20 mouse cellular contexts compared by ENCODE assay signal in the genomic region with DNA sequence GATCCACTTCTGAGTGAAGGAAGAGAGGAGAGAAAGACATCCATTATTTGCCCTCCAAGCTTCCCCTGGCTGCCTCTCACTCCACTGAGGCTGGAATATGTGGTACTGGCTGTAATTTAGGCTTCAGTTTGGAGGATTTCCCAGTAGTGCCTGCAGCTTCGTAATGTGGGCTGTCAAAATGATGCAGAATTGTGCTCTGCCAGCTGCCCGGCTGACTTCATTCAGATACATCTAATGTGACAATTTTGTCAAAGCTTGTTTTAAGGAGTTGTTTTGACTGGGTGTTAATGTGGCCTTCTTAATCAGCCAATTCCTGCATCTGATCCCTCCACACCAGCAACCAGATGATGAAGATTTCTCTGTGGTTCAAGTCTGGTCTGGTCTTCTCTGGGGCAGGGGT. TPM values are rescaled to one million over a fixed set of nuclear protein-coding genes. Genes with fewer than 3 reads are reported as not detected.
A peak's percentile ranks its signal among the peaks of the same experiment; 100 is the strongest.
DNase-seq lines count a peak whose midpoint lies in the region; ATAC-seq and TF ChIP-seq lines count a peak whose summit lies in the region.
"Had no signal": no experiment of that assay in that cellular context is flagged by ENCODE, and none has a peak within 500 bp of the region (broad histone marks: within the 10 kb centered on the region; RNA-seq: fewer than 3 reads in every experiment).

No protein-coding gene starts in this region.

- H3K4me2 ChIP-seq in hindbrain, embryonic 15.5 days, result no peak overlapping the region
- no peak overlapping the region for H3K4me2 ChIP-seq in hindbrain, embryonic 11.5 days (replicated peaks; ENCODE audit: low read depth, low read length)
- H3K4me2 ChIP-seq: hindbrain, embryonic 13.5 days; lung, embryonic 14.5 days; neural tube, embryonic 13.5 days; stomach, embryonic 15.5 days had no signal

- no peaks in the 10 kb centered on the region for H3K36me3 ChIP-seq in hindbrain, embryonic 15.5 days
- H3K36me3 ChIP-seq in hindbrain, embryonic 11.5 days (ENCODE audit: control insufficient read depth, insufficient read depth, low read length), result no peaks in the 10 kb centered on the region
- H3K36me3 ChIP-seq: hindbrain, embryonic 13.5 days; neural tube, embryonic 13.5 days; stomach, embryonic 15.5 days had no signal

- 0 out of 2 replicates have a peak, but pooled peaks have one; percentile 19 for ATAC-seq in hindbrain, embryonic 15.5 days (ENCODE audit: low FRiP score, low read depth)
- ATAC-seq in hindbrain, embryonic 11.5 days (ENCODE audit: low FRiP score), result no peak
- ATAC-seq: activated CD4-positive, CD25-positive, alpha-beta regulatory T cell, adult 4 months; midbrain, embryonic 16.5 days had no signal

- no peaks in the 10 kb centered on the region for H3K9me3 ChIP-seq in hindbrain, embryonic 15.5 days
- no peaks in the 10 kb centered on the region for H3K9me3 ChIP-seq in hindbrain, embryonic 11.5 days (ENCODE audit: control insufficient read depth, low read length)
- H3K9me3 ChIP-seq: hindbrain, embryonic 13.5 days; neural tube, embryonic 13.5 days; stomach, embryonic 15.5 days had no signal

- no peak overlapping the region for H3K4me3 ChIP-seq in hindbrain, embryonic 15.5 days
- no peak overlapping the region for H3K4me3 ChIP-seq in hindbrain, embryonic 11.5 days (ENCODE audit: low read depth, low read length)
- no peak overlapping the region for H3K4me3 ChIP-seq in layer of hippocampus, adult 2 months
- H3K4me3 ChIP-seq: erythroblast, embryonic 14.5 days; hindbrain, embryonic 13.5 days; neural tube, embryonic 13.5 days; stomach, embryonic 15.5 days had no signal

- no peak overlapping the region for H3K9ac ChIP-seq in hindbrain, embryonic 15.5 days
- H3K9ac ChIP-seq in hindbrain, embryonic 11.5 days (ENCODE audit: low read depth, low read length), result no peak overlapping the region
- H3K9ac ChIP-seq: hindbrain, embryonic 13.5 days; lung, embryonic 14.5 days; neural tube, embryonic 13.5 days; stomach, embryonic 15.5 days had no signal

- no peak overlapping the region; the same call in 1 of the 2 replicates for H3K27ac ChIP-seq in hindbrain, embryonic 15.5 days (replicated peaks)
- no peak overlapping the region for H3K27ac ChIP-seq in hindbrain, embryonic 11.5 days (ENCODE audit: low read depth, low read length)
- peak overlapping the region; percentile 12; the same call in 1 of the 2 replicates for H3K27ac ChIP-seq in layer of hippocampus, adult 2 months
- H3K27ac ChIP-seq: hindbrain, embryonic 13.5 days; neural tube, embryonic 13.5 days; stomach, embryonic 15.5 days had no signal

- intact Hi-C loops in left cerebral cortex, postnatal 4 days (cut with DNase I), result no loop called here

- H3K27me3 ChIP-seq in hindbrain, embryonic 15.5 days, result no peaks in the 10 kb centered on the region
- no peaks in the 10 kb centered on the region for H3K27me3 ChIP-seq in hindbrain, embryonic 11.5 days (ENCODE audit: control insufficient read depth, insufficient read depth, low read length)
- H3K27me3 ChIP-seq: hindbrain, embryonic 13.5 days; neural tube, embryonic 13.5 days; stomach, embryonic 15.5 days had no signal

- no peak for TF ChIP-seq CTCF in layer of hippocampus, adult 2 months (conservative IDR thresholded peaks at IDR 0.05)

- no peak for DNase-seq in hindbrain, embryonic 11.5 days (ENCODE audit: low spot score)
- DNase-seq in brain, adult 2 months (ENCODE audit: low read depth, low spot score), result peak; percentile 78
- peak; percentile 25 to 74 for DNase-seq in layer of hippocampus, adult 2 months (ENCODE audit: low spot score in 2 of 2)
- peak; percentile 19 for DNase-seq in left cerebral cortex, postnatal 4 days
- DNase-seq in spleen, postnatal 14 days (ENCODE audit: low spot score in 2 of 2), result no peak
- no peak for DNase-seq in adrenal gland, adult 18-20 months (ENCODE audit: low spot score in 2 of 2)
- DNase-seq in ovary, postnatal 10 days (ENCODE audit: low spot score), result no peak
- DNase-seq: cerebellum, adult 9-10 months; gastrocnemius, postnatal 14 days; kidney, adult 8-10 months; liver; lung, embryonic 14.5 days; thymus, postnatal 25 days had no signal

- WGBS in hindbrain, embryonic 15.5 days, result 41% methylated on average over 2 of the region's 2 CpGs
- 82% methylated on average over 2 of the region's 2 CpGs for WGBS in hindbrain, embryonic 11.5 days

- peaks cover 3% of the 10 kb centered on the region; the same call in 1 of the 2 replicates for H3K4me1 ChIP-seq in hindbrain, embryonic 15.5 days (replicated peaks)
- no peaks in the 10 kb centered on the region for H3K4me1 ChIP-seq in hindbrain, embryonic 11.5 days (replicated peaks; ENCODE audit: control insufficient read depth, insufficient read depth, low read length)
- H3K4me1 ChIP-seq: hindbrain, embryonic 13.5 days; neural tube, embryonic 13.5 days; stomach, embryonic 15.5 days had no signal

RNA-seq across cellular contexts. Expression of gene Igsf9b, which starts 37.1 kb away (rescaled TPM):
- 23.2 and 25.4 TPM in 2 replicates for polyA plus RNA-seq in hindbrain, embryonic 15.5 days (2015; fragmentation: Nextera tagmentation; extraction: Ambion mirVana)
- 5.7 and 6.6 TPM in 2 replicates for polyA plus RNA-seq in hindbrain, embryonic 11.5 days (2014; fragmentation: Nextera tagmentation; extraction: Ambion mirVana)
- total RNA-seq in layer of hippocampus, adult 2 months (2021), result 10 to 100 TPM; 21.7 to 23.3 TPM
- 10 to 100 TPM; 38.0 to 41.0 TPM for total RNA-seq in left cerebral cortex, postnatal 4 days (2021)
- total RNA-seq in adrenal gland, adult 18-20 months (2021), result 1 to 10 TPM; 3.1 to 4.2 TPM
- polyA plus RNA-seq: erythroblast, embryonic 14.5 days had no signal

Comparison
In these comparisons a context has a peak if more than half of its experiments do, and no peak if none do; other contexts are left out.
1. DNase-seq: peak in brain, adult 2 months (single experiment), layer of hippocampus, adult 2 months (2 of 2) and left cerebral cortex, postnatal 4 days (single experiment); none in hindbrain, embryonic 11.5 days (single experiment), spleen, postnatal 14 days (0 of 2), adrenal gland, adult 18-20 months (0 of 2) and ovary, postnatal 10 days (single experiment).
2. RNA of gene Igsf9b, which starts 37.1 kb away (total RNA-seq): 38.0 to 41.0 TPM in left cerebral cortex, postnatal 4 days and 21.7 to 23.3 TPM in layer of hippocampus, adult 2 months; 3.1 to 4.2 TPM in adrenal gland, adult 18-20 months; every median in the first group is over 4 times any median in the second.